Mouse (Mus musculus) forebrain, postnatal 0 days (tissue): ENCODE data around the gene Spata19. TPM values are rescaled to one million over a fixed set of nuclear protein-coding genes. Genes with fewer than 3 reads are reported as not detected.

ENCODE experiments used
- ATAC-seq: fragments of 200-750 bp; cut with Nextera tagmentation; 2 replicates; pipeline ENCODE4 v1.8.0; 2017; ENCODE audit warnings: mild to moderate bottlenecking, moderate library complexity
- DNase-seq: peaks from one replicate; pipeline ENCODE4 v3.0.0-alpha.2; 2015
- H3K27ac ChIP-seq: fragments of 300-500 bp; sonication (generic); 2 replicates; pipeline ENCODE4 v1.5.1; 2014; ENCODE audit warnings: low read depth, mild to moderate bottlenecking, antibody characterized with exemption, low read length, moderate library complexity, mixed read lengths
- H3K27me3 ChIP-seq: fragments of 300-500 bp; sonication (generic); 2 replicates; pipeline ENCODE4 v1.6.1; 2014; ENCODE audit warnings: mild to moderate bottlenecking, low read length, mixed read lengths; ENCODE audit not compliant: insufficient read depth
- H3K36me3 ChIP-seq: fragments of 300-500 bp; sonication (generic); 2 replicates; pipeline ENCODE4 v1.6.1; 2014; ENCODE audit warnings: mild to moderate bottlenecking, moderate library complexity; ENCODE audit not compliant: insufficient read depth
- H3K4me1 ChIP-seq: fragments of 300-500 bp; sonication (generic); 2 replicates; pipeline ENCODE4 v1.6.1; 2014; ENCODE audit warnings: antibody characterized with exemption; ENCODE audit not compliant: insufficient read depth
- H3K4me2 ChIP-seq: fragments of 300-500 bp; sonication (generic); 2 replicates; pipeline ENCODE4 v1.6.1; 2014; ENCODE audit warnings: low read depth, mild to moderate bottlenecking, moderate library complexity
- H3K4me3 ChIP-seq: fragments of 300-500 bp; sonication (generic); 2 replicates; pipeline ENCODE4 v1.5.1; 2014; ENCODE audit warnings: low read depth, low read length, mixed read lengths
- H3K9ac ChIP-seq: fragments of 300-500 bp; sonication (generic); 2 replicates; pipeline ENCODE4 v1.6.1; 2014; ENCODE audit warnings: mild to moderate bottlenecking
- H3K9me3 ChIP-seq: fragments of 300-500 bp; sonication (generic); 2 replicates; pipeline ENCODE4 v1.6.1; 2016; ENCODE audit warnings: low read length
- CTCF ChIP-seq: sonication (generic); IDR thresholded peaks from 2 replicates; pipeline ENCODE4 v1.5.1; 2016; ENCODE audit warnings: antibody characterized with exemption, control low read depth, low read depth
- WGBS: fragments of 180-500 bp; shearing (Covaris S2); extraction: QIAGEN DNeasy Blood & Tissue Kit; methylation state at CpG from one replicate; pipeline ENCODE4 v1.1.7; 2014; 5-methylcytosine and 5-hydroxymethylcytosine counted together
- polyA plus RNA-seq: library from polyadenylated mRNA; unstranded; fragments of >200 nt; fragmentation: Nextera tagmentation; extraction: Ambion mirVana; gene quantifications from 2 replicates; pipeline ENCODE4 v1.2.1, GENCODE M21; 2015
- total RNA-seq: library from RNA; depleted of rRNA; stranded (reverse); fragments of >200 nt; gene quantifications from 2 replicates; pipeline ENCODE4 v1.2.3, GENCODE M21; 2014; rRNA removed

Spata19 gene
- not detected in 2 replicates for total RNA-seq
- not detected in 2 replicates for polyA plus RNA-seq

- Histone ChIP-seq H3K9ac (no peak within 1 kb of the TSS), H3K27ac (no peak within 1 kb of the TSS), H3K27me3 (no peaks in the 10 kb centered on the region), H3K4me1 (no peaks in the 10 kb centered on the region), H3K36me3 (no peaks in the 10 kb centered on the region), H3K4me3 (no peak within 1 kb of the TSS), H3K4me2 (no peak within 1 kb of the TSS), H3K9me3 (no peaks in the 10 kb centered on the region)
- ATAC-seq = no peak
- no peak for DNase-seq
- 81% methylated on average over 3 of the region's 3 CpGs for WGBS
- TF ChIP-seq CTCF = no peak
Observed at GRCm38 (mm10) chr9:27396500-27396899, at the start of gene Spata19. Spata19 (plus strand) TSS chr9:27396800.

GRCm38 (mm10) chr9:27353082-27353481, 43.5 kb upstream of the Spata19 start:
- Histone ChIP-seq H3K4me3 (no peak overlapping the region), H3K27ac (0 out of 2 replicates have a peak overlapping the region, but pooled peaks have one; percentile 23), H3K4me2 (no peak overlapping the region), H3K27me3 (no peaks in the 10 kb centered on the region), H3K36me3 (no peaks in the 10 kb centered on the region), H3K9ac (no peak overlapping the region), H3K4me1 (no peaks in the 10 kb centered on the region), H3K9me3 (no peaks in the 10 kb centered on the region)
- no peak for TF ChIP-seq CTCF
- ATAC-seq = no peak; the same call in 1 of the 2 replicates
- no peak for DNase-seq
- whole genome bisulfite sequencing = 77% methylated on average over 7 of the region's 7 CpGs

- 92% methylated on average over 6 of the region's 6 CpGs for WGBS
- Histone ChIP-seq H3K4me2 (no peak overlapping the region), H3K27ac (no peak overlapping the region), H3K36me3 (no peaks in the 10 kb centered on the region), H3K4me3 (no peak overlapping the region), H3K27me3 (no peaks in the 10 kb centered on the region), H3K9ac (no peak overlapping the region), H3K9me3 (no peaks in the 10 kb centered on the region), H3K4me1 (no peaks in the 10 kb centered on the region)
- ATAC-seq = no peak
- no peak for TF ChIP-seq CTCF
- no peak for DNase-seq
Observed at GRCm38 (mm10) chr9:27357893-27358292, 38.7 kb upstream of the Spata19 start.

GRCm38 (mm10) chr9:27367231-27367630, 29.4 kb upstream of the Spata19 start:
- no peaks in the 10 kb centered on the region for H3K36me3 ChIP-seq
- no peaks in the 10 kb centered on the region for H3K9me3 ChIP-seq
- no peak overlapping the region for H3K9ac ChIP-seq
- WGBS = 63% methylated on average over 2 of the region's 2 CpGs
- no peak for TF ChIP-seq CTCF
- DNase-seq (no peak), ATAC-seq (no peak)
- H3K4me1 ChIP-seq = no peaks in the 10 kb centered on the region
- no peak overlapping the region for H3K4me2 ChIP-seq
- H3K27ac ChIP-seq = no peak overlapping the region
- no peak overlapping the region for H3K4me3 ChIP-seq
- no peaks in the 10 kb centered on the region for H3K27me3 ChIP-seq

GRCm38 (mm10) chr9:27369108-27369507, 27.5 kb upstream of the Spata19 start:
- no peak for TF ChIP-seq CTCF
- no peak for DNase-seq
- no peaks in the 10 kb centered on the region for H3K27me3 ChIP-seq
- H3K9ac ChIP-seq = no peak overlapping the region
- no peaks in the 10 kb centered on the region for H3K4me1 ChIP-seq
- no peak overlapping the region for H3K4me3 ChIP-seq
- no peak for ATAC-seq
- 61% methylated on average over 2 of the region's 2 CpGs for WGBS
- no peaks in the 10 kb centered on the region for H3K36me3 ChIP-seq
- no peaks in the 10 kb centered on the region for H3K9me3 ChIP-seq
- no peak overlapping the region for H3K4me2 ChIP-seq
- H3K27ac ChIP-seq = no peak overlapping the region

- DNase-seq (no peak), ATAC-seq (no peak)
- Histone ChIP-seq H3K9me3 (no peaks in the 10 kb centered on the region), H3K27ac (no peak overlapping the region), H3K4me2 (no peak overlapping the region), H3K27me3 (no peaks in the 10 kb centered on the region), H3K36me3 (no peaks in the 10 kb centered on the region), H3K4me3 (no peak overlapping the region), H3K9ac (no peak overlapping the region), H3K4me1 (no peaks in the 10 kb centered on the region)
- TF ChIP-seq CTCF = no peak
- 77% methylated on average over 1 of the region's 1 CpGs for WGBS
Observed at GRCm38 (mm10) chr9:27375746-27376145, 20.9 kb upstream of the Spata19 start.

- Histone ChIP-seq H3K27me3 (no peaks in the 10 kb centered on the region), H3K9me3 (no peaks in the 10 kb centered on the region), H3K27ac (no peak overlapping the region), H3K4me3 (no peak overlapping the region), H3K36me3 (no peaks in the 10 kb centered on the region), H3K9ac (no peak overlapping the region), H3K4me1 (no peaks in the 10 kb centered on the region), H3K4me2 (no peak overlapping the region)
- 80% methylated on average over 3 of the region's 3 CpGs for WGBS
- no peak for DNase-seq
- TF ChIP-seq CTCF = no peak
- no peak for ATAC-seq
Observed at GRCm38 (mm10) chr9:27386951-27387350, 9.6 kb upstream of the Spata19 start.
